Mouse (Mus musculus): ENCODE results near the gene Pacs2.

GRCm38 (mm10) chr12:112977156-112977555 is 37.2 kb upstream of the Pacs2 start:
- TF ChIP-seq USF1 (IDR thresholded peaks at IDR 0.05; ENCODE audit: low read depth): no peak
- TF ChIP-seq POLR2A (IDR thresholded peaks at IDR 0.05; ENCODE audit: insufficient read length, low read depth): no peak
- TF ChIP-seq POLR2AphosphoS2 (IDR thresholded peaks at IDR 0.05; ENCODE audit: insufficient read length, low read depth): no peak
- no peak for TF ChIP-seq TCF3 (IDR thresholded peaks at IDR 0.05; ENCODE audit: insufficient read length, low read depth)
- no peak for TF ChIP-seq E2F4 (IDR thresholded peaks at IDR 0.05; ENCODE audit: insufficient read depth)
